Comparison of ENCODE assay signal across 9 mouse cellular contexts in genomic region chr2:165417291-165417690, GRCm38 (mm10). TPM values are rescaled to one million over a fixed set of nuclear protein-coding genes. Genes with fewer than 3 reads are reported as not detected.
DNase-seq lines count a peak whose midpoint lies in the region; ATAC-seq and TF ChIP-seq lines count a peak whose summit lies in the region.
"Had no signal": no experiment of that assay in that cellular context is flagged by ENCODE, and none has a peak within 500 bp of the region (broad histone marks: within the 10 kb centered on the region; RNA-seq: fewer than 3 reads in every experiment).

No protein-coding gene starts in this region.

- TF ChIP-seq CTCF in kidney, adult 2 months (conservative IDR thresholded peaks at IDR 0.05; ENCODE audit: insufficient read depth, insufficient read length, low read depth, low read length), result no peak
- TF ChIP-seq CTCF in lung, adult 2 months (IDR thresholded peaks at IDR 0.05; ENCODE audit: insufficient read depth, low read length), result no peak

- intact Hi-C loops in left cerebral cortex, postnatal 36 days (cut with DNase I), result no loop called here

- peak; percentile 64; the same call in 1 of the 2 replicates for ATAC-seq in neural tube, embryonic 13.5 days (ENCODE audit: low read depth)
- ATAC-seq in embryonic facial prominence, embryonic 15.5 days (ENCODE audit: insufficient number of reproducible peaks, low FRiP score, low TSS enrichment, low read depth), result 0 out of 2 replicates have a peak, but pooled peaks have one; percentile 31
- ATAC-seq in inflammation-experienced regulatory T-cells, adult 6 months, result no peak

- peaks cover 50% of the 10 kb centered on the region for H3K4me1 ChIP-seq in neural tube, embryonic 13.5 days (replicated peaks)
- peaks cover 40% of the 10 kb centered on the region for H3K4me1 ChIP-seq in embryonic facial prominence, embryonic 15.5 days
- 0 out of 2 replicates have a peak, but pooled peaks cover 2% of the 10 kb centered on the region for H3K4me1 ChIP-seq in kidney, adult 2 months (ENCODE audit: control insufficient read depth, insufficient read depth, low read length)
- H3K4me1 ChIP-seq in lung, adult 2 months (ENCODE audit: control insufficient read depth, insufficient read depth, low read length), result no peaks in the 10 kb centered on the region

- no peak overlapping the region for H3K4me3 ChIP-seq in neural tube, embryonic 13.5 days
- H3K4me3 ChIP-seq in embryonic facial prominence, embryonic 15.5 days (replicated peaks), result no peak overlapping the region
- H3K4me3 ChIP-seq in kidney, adult 2 months (ENCODE audit: insufficient read depth, low read depth, low read length), result no peak overlapping the region
- H3K4me3 ChIP-seq in lung, adult 2 months (replicated peaks; ENCODE audit: extremely low read depth, low read depth, low read length), result no peak overlapping the region

- H3K27ac ChIP-seq in neural tube, embryonic 13.5 days (replicated peaks), result peak overlapping the region; percentile 67
- H3K27ac ChIP-seq in embryonic facial prominence, embryonic 15.5 days (replicated peaks), result no peak overlapping the region
- H3K27ac ChIP-seq in kidney, adult 2 months (ENCODE audit: insufficient read depth, low read depth, low read length), result no peak overlapping the region
- H3K27ac ChIP-seq: kidney, postnatal 0 days had no signal

- no peak for DNase-seq in neural tube, embryonic 10.5 days (ENCODE audit: extremely low spot score, low spot score)
- peak; percentile 79 for DNase-seq in kidney, adult 2 months
- peak; percentile 60 to 69 for DNase-seq in left cerebral cortex, postnatal 36 days (ENCODE audit: low spot score in 2 of 2)
- peak; percentile 88 for DNase-seq in retina, postnatal 1 day
- DNase-seq in lung, adult 2 months, result no peak

- WGBS in neural tube, embryonic 13.5 days, result 43% methylated on average over 7 of the region's 7 CpGs
- WGBS in embryonic facial prominence, embryonic 15.5 days, result 62% methylated on average over 7 of the region's 7 CpGs
- 42% methylated on average over 7 of the region's 7 CpGs for WGBS in kidney, adult 2 months
- 54% methylated on average over 7 of the region's 7 CpGs for WGBS in lung, adult 2 months

- H3K9ac ChIP-seq in neural tube, embryonic 13.5 days, result no peak overlapping the region
- no peak overlapping the region for H3K9ac ChIP-seq in embryonic facial prominence, embryonic 15.5 days

- H3K27me3 ChIP-seq in neural tube, embryonic 13.5 days, result no peaks in the 10 kb centered on the region
- H3K27me3 ChIP-seq in embryonic facial prominence, embryonic 15.5 days, result no peaks in the 10 kb centered on the region
- H3K27me3 ChIP-seq in kidney, adult 2 months (replicated peaks; ENCODE audit: control insufficient read depth, insufficient read depth, low read length), result no peaks in the 10 kb centered on the region

- TF ChIP-seq POLR2A in kidney, adult 2 months (IDR thresholded peaks at IDR 0.05; ENCODE audit: low read depth, low read length), result no peak
- no peak for TF ChIP-seq POLR2A in lung, adult 2 months (IDR thresholded peaks at IDR 0.05; ENCODE audit: borderline replicate concordance, extremely low read depth, low read depth, low read length)

- H3K9me3 ChIP-seq in neural tube, embryonic 13.5 days, result no peaks in the 10 kb centered on the region
- no peaks in the 10 kb centered on the region for H3K9me3 ChIP-seq in embryonic facial prominence, embryonic 15.5 days (replicated peaks)

- no peak overlapping the region for H3K4me2 ChIP-seq in neural tube, embryonic 13.5 days
- H3K4me2 ChIP-seq in embryonic facial prominence, embryonic 15.5 days (replicated peaks), result no peak overlapping the region

- H3K36me3 ChIP-seq in neural tube, embryonic 13.5 days, result no peaks in the 10 kb centered on the region
- no peaks in the 10 kb centered on the region for H3K36me3 ChIP-seq in embryonic facial prominence, embryonic 15.5 days
- no peaks in the 10 kb centered on the region for H3K36me3 ChIP-seq in kidney, adult 2 months (ENCODE audit: control insufficient read depth, insufficient read depth, low read length)

RNA-seq across cellular contexts. Expression of gene Ocstamp, which starts 17.1 kb away (rescaled TPM):
- polyA plus RNA-seq in neural tube, embryonic 13.5 days (2015; fragmentation: Nextera tagmentation; extraction: Ambion mirVana), result 0.06 and 0.08 TPM in 2 replicates
- polyA plus RNA-seq in embryonic facial prominence, embryonic 15.5 days (2015; fragmentation: Nextera tagmentation; extraction: Ambion mirVana), result 0.88 and 0.93 TPM in 2 replicates
- 0.09 and 0.11 TPM in 2 replicates for polyA plus RNA-seq in kidney, adult 2 months (2012; rRNA removed)
- total RNA-seq in left cerebral cortex, postnatal 36 days (2021), result not detected
- not detected for polyA plus RNA-seq in inflammation-experienced regulatory T-cells, adult 6 months (2017; shearing (Covaris generic))
- polyA plus RNA-seq in lung, adult 2 months (2012; rRNA removed), result 0.07 and 0.09 TPM in 2 replicates

RNA-seq across cellular contexts. Expression of gene Zfp334, which starts 29.2 kb away (rescaled TPM):
- polyA plus RNA-seq in neural tube, embryonic 13.5 days (2015; fragmentation: Nextera tagmentation; extraction: Ambion mirVana), result 10.4 and 12.2 TPM in 2 replicates
- polyA plus RNA-seq in embryonic facial prominence, embryonic 15.5 days (2015; fragmentation: Nextera tagmentation; extraction: Ambion mirVana), result 6.8 and 7.0 TPM in 2 replicates
- 1.1 and 1.2 TPM in 2 replicates for polyA plus RNA-seq in kidney, adult 2 months (2012; rRNA removed)
- total RNA-seq in left cerebral cortex, postnatal 36 days (2021), result 10 to 100 TPM; 13.2 to 15.4 TPM
- not detected for polyA plus RNA-seq in inflammation-experienced regulatory T-cells, adult 6 months (2017; shearing (Covaris generic))
- 2.6 and 3.5 TPM in 2 replicates for polyA plus RNA-seq in lung, adult 2 months (2012; rRNA removed)

RNA-seq across cellular contexts. Expression of gene Zfp663, which starts 48.8 kb away (rescaled TPM):
- 6.9 and 7.5 TPM in 2 replicates for polyA plus RNA-seq in neural tube, embryonic 13.5 days (2015; fragmentation: Nextera tagmentation; extraction: Ambion mirVana)
- 0.27 and 0.55 TPM in 2 replicates for polyA plus RNA-seq in embryonic facial prominence, embryonic 15.5 days (2015; fragmentation: Nextera tagmentation; extraction: Ambion mirVana)
- polyA plus RNA-seq in kidney, adult 2 months (2012; rRNA removed), result not detected in 2 replicates
- not detected for total RNA-seq in left cerebral cortex, postnatal 36 days (2021)
- polyA plus RNA-seq in inflammation-experienced regulatory T-cells, adult 6 months (2017; shearing (Covaris generic)), result not detected
- polyA plus RNA-seq in lung, adult 2 months (2012; rRNA removed), result 0.46 and 1.3 TPM in 2 replicates

RNA-seq across cellular contexts. Expression of gene Slc13a3, which starts 55.7 kb away (rescaled TPM):
- polyA plus RNA-seq in neural tube, embryonic 13.5 days (2015; fragmentation: Nextera tagmentation; extraction: Ambion mirVana), result 1.0 and 1.2 TPM in 2 replicates
- polyA plus RNA-seq in embryonic facial prominence, embryonic 15.5 days (2015; fragmentation: Nextera tagmentation; extraction: Ambion mirVana), result 0.83 and 0.89 TPM in 2 replicates
- polyA plus RNA-seq in kidney, adult 2 months (2012; rRNA removed), result 584 and 709 TPM in 2 replicates
- total RNA-seq in left cerebral cortex, postnatal 36 days (2021), result 10 to 100 TPM; 14.1 to 17.0 TPM
- polyA plus RNA-seq in inflammation-experienced regulatory T-cells, adult 6 months (2017; shearing (Covaris generic)), result not detected
- polyA plus RNA-seq in lung, adult 2 months (2012; rRNA removed), result 3.1 and 3.4 TPM in 2 replicates

Comparison
In these comparisons a context has a peak if more than half of its experiments do, and no peak if none do; other contexts are left out.
1. DNase-seq: peak in kidney, adult 2 months (single experiment), left cerebral cortex, postnatal 36 days (2 of 2) and retina, postnatal 1 day (single experiment); none in neural tube, embryonic 10.5 days (single experiment) and lung, adult 2 months (single experiment).